Mouse (Mus musculus) olfactory bulb, adult 2 months (tissue): Measurements from ENCODE around the gene Tcaf3. TPM values are rescaled to one million over a fixed set of nuclear protein-coding genes. Genes with fewer than 3 reads are reported as not detected.

Experiments
- H3K27ac ChIP-seq: fragments of 200-500 bp; 2 replicates; pipeline ENCODE4 v1.5.1; 2012; ENCODE audit warnings: low read depth, low read length; ENCODE audit not compliant: insufficient read depth
- H3K4me1 ChIP-seq: fragments of 200-500 bp; 2 replicates; pipeline ENCODE4 v1.6.1; 2012; ENCODE audit warnings: low read length; ENCODE audit not compliant: control insufficient read depth, insufficient read depth
- H3K4me3 ChIP-seq: fragments of 200-500 bp; 2 replicates; pipeline ENCODE4 v1.5.1; 2012; ENCODE audit warnings: mild to moderate bottlenecking, low read depth, low read length, moderate library complexity; ENCODE audit not compliant: insufficient read depth
- CTCF ChIP-seq: fragments of 200-500 bp; IDR thresholded peaks from 2 replicates; pipeline ENCODE4 v1.5.1; 2012; ENCODE audit warnings: low read depth, mild to moderate bottlenecking, low read length, moderate library complexity; ENCODE audit not compliant: insufficient read depth
- POLR2A ChIP-seq: fragments of 200-500 bp; IDR thresholded peaks from 2 replicates; pipeline ENCODE4 v1.6.1; 2012; ENCODE audit warnings: mild to moderate bottlenecking, low read depth, low read length, moderate library complexity; ENCODE audit not compliant: insufficient read depth
- WGBS: fragments of 180-500 bp; shearing (Covaris S2); methylation state at CpG from one replicate; pipeline ENCODE4 v1.1.7; 2018; 5-methylcytosine and 5-hydroxymethylcytosine counted together
- polyA plus RNA-seq: library from polyadenylated mRNA; stranded (reverse); fragments of >200 nt; gene quantifications from 2 replicates; pipeline ENCODE4 v1.2.4, GENCODE M21; 2012; ENCODE audit warnings: low replicate concordance; ENCODE audit not compliant: missing spikeins, insufficient read depth, insufficient read length

Tcaf3 gene
- polyA plus RNA-seq, 1 experiment: not detected

DNA sequence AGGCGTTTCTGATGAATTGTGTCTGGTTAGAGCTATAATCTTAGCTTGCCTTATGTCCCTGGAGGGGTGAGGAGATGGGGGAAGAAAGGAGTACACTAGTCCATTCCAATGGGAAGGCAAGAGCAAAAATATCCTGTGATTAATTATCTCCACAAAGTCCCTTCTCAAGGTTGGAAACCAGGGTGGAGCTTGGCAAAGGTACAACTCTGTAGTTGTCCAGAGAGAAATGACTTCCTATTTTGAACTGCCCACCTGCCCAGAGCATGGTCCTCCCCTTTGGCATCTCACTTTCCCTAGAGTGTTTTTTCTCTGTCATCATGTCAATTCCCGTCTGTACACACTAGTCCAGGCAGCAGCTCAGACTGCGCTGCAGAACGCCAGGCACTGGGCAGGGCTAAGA is 50.0 kb downstream of the Tcaf3 start, which contains the start of gene Olfr455:
TSS of gene Olfr455 (minus strand) at position 127 of the 400 bp plus-strand sequence.
- H3K4me1 ChIP-seq: no peaks in the 10 kb centered on the region
- H3K27ac ChIP-seq: no peak within 1 kb of the TSS
- WGBS: 82% methylated on average over 4 of the region's 4 CpGs
- H3K4me3 ChIP-seq: no peak within 1 kb of the TSS
- TF ChIP-seq POLR2A: no peak
- TF ChIP-seq CTCF: no peak

DNA sequence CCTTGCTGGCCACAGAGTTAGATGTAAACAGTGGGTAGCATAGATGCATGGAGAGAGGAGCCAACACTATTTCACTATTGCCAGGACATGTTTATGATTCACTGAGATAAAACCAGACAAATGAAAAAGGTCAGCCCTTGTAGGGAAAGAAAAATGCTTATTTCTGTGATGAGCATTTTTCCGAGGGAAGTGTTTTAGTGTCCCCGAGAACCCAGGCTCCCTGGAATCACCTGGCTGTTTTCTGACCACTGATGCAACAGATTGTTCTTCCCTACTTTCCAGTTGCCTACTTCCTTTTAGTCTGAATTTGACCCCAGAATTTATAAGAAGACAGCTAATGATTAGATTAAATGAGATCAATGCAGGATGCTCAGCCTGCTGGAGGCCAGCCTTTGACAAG is 51.3 kb downstream of the Tcaf3 start:
- WGBS: 98% methylated on average over 2 of the region's 2 CpGs
- no peaks in the 10 kb centered on the region for H3K4me1 ChIP-seq
- no peak for TF ChIP-seq POLR2A
- no peak for TF ChIP-seq CTCF
- no peak overlapping the region for H3K4me3 ChIP-seq
- H3K27ac ChIP-seq: no peak overlapping the region

DNA sequence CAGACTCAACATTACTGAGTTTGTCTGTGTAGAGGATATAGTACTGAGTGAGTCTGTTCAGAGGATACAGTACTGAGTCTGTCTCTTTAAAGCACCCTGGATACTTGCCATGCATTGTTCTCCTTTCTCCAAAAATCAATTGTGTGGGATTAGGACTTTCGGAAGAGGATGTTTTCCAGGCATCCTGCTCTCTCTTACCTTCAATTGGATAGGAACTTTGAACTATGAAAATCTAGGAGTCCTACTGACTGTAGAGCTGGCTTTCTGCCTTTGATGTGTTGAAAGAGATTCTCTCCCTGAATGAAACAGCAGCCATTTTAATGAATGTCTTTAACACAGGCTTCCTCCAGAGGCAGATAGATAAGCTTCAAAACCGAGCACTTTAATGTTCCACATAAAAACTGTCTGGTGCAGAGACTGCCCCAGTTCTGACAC is 52.0 kb downstream of the Tcaf3 start:
- TF ChIP-seq POLR2A (no peak), CTCF (no peak)
- 59% methylated on average over 2 of the region's 2 CpGs for WGBS
- Histone ChIP-seq H3K27ac (no peak overlapping the region), H3K4me1 (no peaks in the 10 kb centered on the region), H3K4me3 (no peak overlapping the region)

DNA sequence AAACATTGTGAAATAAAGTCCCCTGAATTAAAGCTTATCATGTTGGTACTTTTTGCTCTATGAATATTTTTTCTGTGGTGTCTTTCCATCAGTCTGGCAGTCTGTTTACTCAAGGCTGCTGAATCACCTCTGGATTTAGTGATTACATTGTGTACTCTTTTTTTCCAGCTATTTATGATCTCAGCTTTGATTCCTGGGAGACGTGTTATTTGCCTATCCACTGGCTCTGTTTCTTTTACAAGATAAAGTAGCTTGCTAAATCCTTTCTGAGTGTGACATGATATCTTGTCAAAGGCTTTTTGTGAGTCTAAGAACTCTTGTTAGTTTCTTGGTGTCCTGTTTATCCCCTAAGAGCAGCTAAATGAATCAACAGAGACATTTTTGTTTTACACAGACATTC is 52.6 kb downstream of the Tcaf3 start:
- TF ChIP-seq CTCF: no peak
- no peak for TF ChIP-seq POLR2A
- Histone ChIP-seq H3K27ac (no peak overlapping the region), H3K4me1 (no peaks in the 10 kb centered on the region), H3K4me3 (no peak overlapping the region)
- WGBS: 64% methylated on average over 1 of the region's 1 CpGs

DNA sequence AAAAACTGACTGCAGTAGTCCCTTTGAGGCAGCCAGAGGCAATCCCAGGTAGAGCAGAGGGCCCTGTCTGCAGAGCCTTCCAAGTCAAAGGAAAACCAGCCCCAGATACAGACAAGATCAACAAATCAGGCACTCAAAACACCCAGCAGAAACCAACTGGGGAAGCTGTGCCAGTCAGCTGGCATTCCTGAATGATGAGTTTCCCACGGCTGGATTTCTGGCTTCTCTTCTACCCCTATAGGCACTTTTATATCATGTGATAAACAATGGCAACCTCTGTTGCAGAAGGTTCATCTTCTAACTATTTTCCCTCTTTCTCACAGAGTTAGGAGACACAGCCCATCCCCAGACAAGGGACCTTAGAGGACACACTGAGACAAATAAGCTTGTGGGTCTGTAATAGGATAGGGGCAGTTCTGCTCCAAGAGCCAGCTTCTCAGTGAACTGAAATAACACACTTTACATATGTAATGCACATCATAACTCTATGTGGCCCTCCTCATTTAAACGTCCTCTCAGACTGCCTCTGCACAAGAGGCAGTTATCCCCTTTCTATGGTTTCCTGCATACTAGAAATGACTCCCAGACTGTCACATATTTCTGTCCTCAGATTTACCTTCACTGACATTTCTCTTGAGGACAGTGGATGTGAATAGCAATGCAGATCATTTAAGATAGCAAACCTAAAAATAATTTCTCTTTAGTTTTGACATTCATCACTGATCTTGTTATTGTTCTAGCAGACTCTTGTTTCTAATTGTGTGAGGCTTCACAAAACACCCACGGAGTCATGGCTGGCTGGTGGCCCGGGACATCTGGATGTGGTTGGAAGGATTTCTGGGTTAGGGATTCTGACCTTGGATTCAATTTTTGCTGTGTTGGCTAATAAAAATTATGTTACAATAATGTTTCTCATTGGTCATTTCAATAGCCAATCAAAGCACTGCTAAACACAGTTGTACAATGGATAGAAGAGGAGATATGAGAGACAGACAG is 55.2 kb downstream of the Tcaf3 start:
- H3K4me1 ChIP-seq: peaks cover 5% of the 10 kb centered on the region; the same call in 1 of the 2 replicates
- H3K27ac ChIP-seq: no peak overlapping the region
- H3K4me3 ChIP-seq: no peak overlapping the region
- TF ChIP-seq CTCF (no peak), POLR2A (no peak)
- WGBS: 50% methylated on average over 4 of the region's 4 CpGs

DNA sequence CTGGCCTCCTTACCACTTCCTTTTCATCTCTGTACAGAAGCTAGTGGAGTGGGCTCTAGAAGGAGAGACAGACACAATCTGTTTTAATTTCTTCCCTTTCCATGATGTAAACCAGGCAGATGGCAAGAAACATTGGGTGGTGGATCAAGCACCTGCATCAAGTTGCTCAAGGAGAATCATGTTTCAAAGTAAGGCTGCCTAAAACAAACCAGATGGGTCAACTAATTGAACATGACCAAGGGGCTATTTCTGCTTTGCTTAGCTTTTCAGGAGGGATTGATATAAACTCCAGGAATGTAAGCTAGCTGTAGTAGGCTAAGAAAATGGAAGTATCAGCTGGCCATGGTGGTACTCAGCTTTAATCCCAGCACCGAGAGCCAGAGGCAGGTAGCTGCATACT is 56.8 kb downstream of the Tcaf3 start:
- H3K4me1 ChIP-seq: peaks cover 5% of the 10 kb centered on the region; the same call in 1 of the 2 replicates
- H3K4me3 ChIP-seq: no peak overlapping the region
- H3K27ac ChIP-seq: no peak overlapping the region
- no peak for TF ChIP-seq CTCF
- TF ChIP-seq POLR2A: no peak
- WGBS: 96% methylated on average over 1 of the region's 1 CpGs

DNA sequence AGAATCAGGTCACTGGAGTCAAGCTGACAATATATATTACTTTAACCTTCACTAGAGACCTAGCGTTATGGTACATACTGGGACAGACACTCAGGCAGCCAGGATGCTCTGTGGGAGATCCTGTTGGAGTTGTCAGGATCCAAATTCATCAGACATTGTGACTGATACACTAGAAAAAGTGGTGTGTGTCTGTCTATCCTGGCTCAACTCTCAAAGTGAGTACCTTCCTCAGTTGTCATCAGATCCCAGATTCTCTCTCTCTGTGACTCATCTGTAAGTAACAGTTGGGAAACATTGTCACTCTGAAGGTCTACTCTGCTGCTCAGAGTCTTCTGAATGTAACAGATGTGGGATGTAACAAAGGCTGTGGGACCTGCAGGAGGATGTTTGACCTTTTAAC is 57.8 kb downstream of the Tcaf3 start:
- Histone ChIP-seq H3K4me1 (peaks cover 5% of the 10 kb centered on the region; the same call in 1 of the 2 replicates), H3K27ac (no peak overlapping the region), H3K4me3 (no peak overlapping the region)
- WGBS: 86% methylated on average over 1 of the region's 1 CpGs
- TF ChIP-seq POLR2A: no peak
- no peak for TF ChIP-seq CTCF

Other genes with a start within 250 kb of the Tcaf3 start
- not detected in 2 replicates for gene Zyx, start 248.1 kb downstream of the Tcaf3 start, polyA plus RNA-seq
- gene Epha1, start 224.4 kb downstream of the Tcaf3 start, polyA plus RNA-seq: not detected in 2 replicates
- gene Tas2r143, start 197.5 kb downstream of the Tcaf3 start, polyA plus RNA-seq: not detected in 2 replicates
- gene Tas2r135, start 192.3 kb downstream of the Tcaf3 start, polyA plus RNA-seq: not detected in 2 replicates
- not detected in 2 replicates for gene Tas2r126, start 163.2 kb downstream of the Tcaf3 start, polyA plus RNA-seq
- not detected in 2 replicates for gene Olfr458, start 132.5 kb downstream of the Tcaf3 start, polyA plus RNA-seq
- gene Olfr457, start 121.4 kb downstream of the Tcaf3 start, polyA plus RNA-seq: not detected in 2 replicates
- not detected in 2 replicates for gene Olfr456, start 110.5 kb downstream of the Tcaf3 start, polyA plus RNA-seq
- gene Olfr455, start 50.1 kb downstream of the Tcaf3 start, polyA plus RNA-seq: not detected in 2 replicates
- not detected in 2 replicates for gene Tcaf2, start 47.6 kb upstream of the Tcaf3 start, polyA plus RNA-seq
- 57.7 and 87.1 TPM in 2 replicates for gene Tcaf1, start 112.4 kb upstream of the Tcaf3 start, polyA plus RNA-seq
- gene Olfr453, start 141.7 kb upstream of the Tcaf3 start, polyA plus RNA-seq: not detected in 2 replicates
- not detected in 2 replicates for gene Olfr38, start 158.7 kb upstream of the Tcaf3 start, polyA plus RNA-seq
- gene Olfr452, start 187.4 kb upstream of the Tcaf3 start, polyA plus RNA-seq: not detected in 2 replicates
- not detected in 2 replicates for gene Olfr450, start 214.2 kb upstream of the Tcaf3 start, polyA plus RNA-seq
- not detected in 2 replicates for gene Olfr449, start 236.7 kb upstream of the Tcaf3 start, polyA plus RNA-seq